Mouse (Mus musculus) G1E (cell line): Measurements from ENCODE around the gene Fstl1. TPM values are rescaled to one million over a fixed set of nuclear protein-coding genes. Genes with fewer than 3 reads are reported as not detected.

Experiments
- ATAC-seq: 2 replicates; pipeline ENCODE4 v1.8.0; 2016; ENCODE audit warnings: mild to moderate bottlenecking; ENCODE audit not compliant: insufficient number of reproducible peaks, poor library complexity, low FRiP score, severe bottlenecking; ENCODE audit errors: extremely low read depth
- DNase-seq: peaks from one replicate; pipeline ENCODE4 v3.0.0; 2012; ENCODE audit warnings: low spot score
- H3K27me3 ChIP-seq: 2 replicates; pipeline ENCODE4 v1.6.1; 2012; ENCODE audit warnings: mild to moderate bottlenecking, low read length, inconsistent platforms; ENCODE audit not compliant: insufficient read depth
- H3K36me3 ChIP-seq: replicated peaks from 2 replicates; pipeline ENCODE3; 2012; ENCODE audit warnings: mild to moderate bottlenecking, inconsistent platforms
- H3K4me1 ChIP-seq: 2 replicates; pipeline ENCODE4 v1.6.1; 2012; ENCODE audit warnings: low read depth, low read length, inconsistent platforms, mixed read lengths; ENCODE audit not compliant: insufficient read depth
- H3K4me3 ChIP-seq: 2 replicates; pipeline ENCODE4 v1.5.1; 2012; ENCODE audit warnings: low read depth, mild to moderate bottlenecking, inconsistent platforms, low read length, moderate library complexity, mixed read lengths
- H3K9me3 ChIP-seq: replicated peaks from 2 replicates; pipeline ENCODE4 v1.6.1; 2012; ENCODE audit warnings: inconsistent platforms
- CTCF ChIP-seq: IDR thresholded peaks from 2 replicates; pipeline ENCODE4 v1.5.1; 2012; ENCODE audit warnings: low read depth, low read length, inconsistent platforms, mixed read lengths
- GATA1 ChIP-seq: IDR thresholded peaks from 2 replicates; pipeline ENCODE4 v1.6.1; 2012; ENCODE audit warnings: borderline replicate concordance, low read length, inconsistent platforms, mixed read lengths
- GATA2 ChIP-seq: IDR thresholded peaks from 2 replicates; pipeline ENCODE4 v1.6.1; 2012; ENCODE audit warnings: low read depth, low read length, inconsistent platforms, borderline replicate concordance
- POLR2AphosphoS5 ChIP-seq: IDR thresholded peaks from 2 replicates; pipeline ENCODE4 v1.6.1; 2012; ENCODE audit warnings: low read depth, low read length, inconsistent platforms; ENCODE audit not compliant: insufficient replicate concordance
- TAL1 ChIP-seq: conservative IDR thresholded peaks from 2 replicates; pipeline ENCODE4 v1.6.1; 2012; ENCODE audit warnings: low read depth, low read length, inconsistent platforms, mixed read lengths
- polyA plus RNA-seq: library from polyadenylated mRNA; stranded (reverse); fragments of >175 nt; gene quantifications from 2 replicates; pipeline ENCODE4 v1.2.3, GENCODE M21; 2012
- total RNA-seq, 2 experiments: library from RNA; stranded (forward) in 1 of 2; stranded (reverse) in 1 of 2; fragments of 200-1000 nt in 1 of 2; fragments of >200 nt in 1 of 2; fragmentation: Nextera tagmentation in 1 of 2; gene quantifications; 2 replicates each; pipeline ENCODE4 v1.2.3; 2014 to 2017

Fstl1 gene
- total and polyA plus RNA-seq, 3 experiments: 0.67 to 7.4 (median 4.8) TPM

DNA sequence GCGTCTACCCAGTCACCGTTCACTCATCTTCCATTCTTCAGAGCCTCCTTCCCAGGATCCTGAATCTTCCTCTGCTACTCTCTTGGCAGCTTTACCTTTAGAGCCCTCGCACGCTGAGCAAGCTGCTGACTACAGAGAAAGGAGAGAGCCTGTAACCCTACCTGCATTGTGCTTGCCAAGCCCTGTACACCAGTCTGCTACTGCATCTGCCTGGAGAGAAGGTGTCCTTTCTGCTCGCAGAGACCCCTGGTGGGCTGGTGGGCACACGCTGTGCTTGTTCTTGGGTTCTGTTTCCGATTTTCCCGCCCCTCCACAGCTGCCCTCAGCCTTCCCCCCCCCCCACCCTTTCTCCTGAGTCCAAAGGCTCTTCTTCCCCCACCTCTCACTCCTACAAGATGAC lies 30.6 kb downstream of the Fstl1 start:
- no peak for TF ChIP-seq GATA1
- TF ChIP-seq TAL1: no peak
- TF ChIP-seq CTCF: no peak
- TF ChIP-seq POLR2AphosphoS5: no peak
- no peak for TF ChIP-seq GATA2
- Histone ChIP-seq H3K4me1 (peaks cover 28% of the 10 kb centered on the region), H3K36me3 (peaks cover 10% of the 10 kb centered on the region), H3K9me3 (no peaks in the 10 kb centered on the region), H3K27me3 (peaks cover 12% of the 10 kb centered on the region; the same call in 1 of the 2 replicates), H3K4me3 (no peak overlapping the region)
- ATAC-seq (no peak), DNase-seq (no peak)

DNA sequence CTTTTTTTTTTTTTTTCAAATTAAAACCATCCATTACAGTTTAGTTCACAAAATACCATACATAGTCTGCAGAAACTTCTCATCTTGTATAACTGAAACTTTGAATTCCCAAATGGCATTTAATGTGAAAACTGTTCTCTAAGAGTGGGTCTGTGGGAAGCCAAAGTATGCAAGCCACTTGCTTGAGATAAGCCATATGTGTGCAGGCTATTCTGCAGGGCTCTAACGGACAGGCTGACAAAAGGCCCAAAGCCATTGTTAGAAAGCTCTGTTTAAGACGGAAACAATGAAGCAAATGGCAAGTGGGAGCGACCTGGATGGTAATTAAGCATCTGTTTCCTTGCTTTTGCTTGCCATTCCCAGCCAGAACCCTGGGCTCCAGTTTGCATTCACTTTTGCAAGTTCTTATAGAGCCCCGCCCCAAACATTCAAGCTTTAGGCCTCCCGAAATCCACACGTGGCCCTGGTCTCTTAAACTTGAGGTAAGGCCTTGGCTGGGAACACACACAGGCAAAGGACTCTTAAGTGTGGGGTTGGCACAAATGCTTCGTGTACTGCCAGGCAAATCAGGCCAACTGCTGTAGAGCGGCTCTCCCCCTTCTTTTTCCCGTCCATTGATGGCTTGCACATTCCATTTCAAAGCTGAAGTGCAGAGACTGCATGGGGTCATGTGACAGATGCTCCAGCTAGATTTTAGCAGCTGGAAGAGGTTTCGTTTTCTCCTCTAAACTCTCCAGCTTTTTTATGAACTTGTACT lies 32.4 kb downstream of the Fstl1 start:
- peaks cover 11% of the 10 kb centered on the region; the same call in 1 of the 2 replicates for H3K27me3 ChIP-seq
- H3K4me1 ChIP-seq: peaks cover 42% of the 10 kb centered on the region
- peaks cover 7% of the 10 kb centered on the region for H3K36me3 ChIP-seq
- H3K4me3 ChIP-seq: no peak overlapping the region
- ATAC-seq (no peak), DNase-seq (no peak)
- H3K9me3 ChIP-seq: no peaks in the 10 kb centered on the region
- TF ChIP-seq CTCF: no peak
- TF ChIP-seq TAL1: no peak
- no peak for TF ChIP-seq GATA2
- no peak for TF ChIP-seq GATA1
- no peak for TF ChIP-seq POLR2AphosphoS5

DNA sequence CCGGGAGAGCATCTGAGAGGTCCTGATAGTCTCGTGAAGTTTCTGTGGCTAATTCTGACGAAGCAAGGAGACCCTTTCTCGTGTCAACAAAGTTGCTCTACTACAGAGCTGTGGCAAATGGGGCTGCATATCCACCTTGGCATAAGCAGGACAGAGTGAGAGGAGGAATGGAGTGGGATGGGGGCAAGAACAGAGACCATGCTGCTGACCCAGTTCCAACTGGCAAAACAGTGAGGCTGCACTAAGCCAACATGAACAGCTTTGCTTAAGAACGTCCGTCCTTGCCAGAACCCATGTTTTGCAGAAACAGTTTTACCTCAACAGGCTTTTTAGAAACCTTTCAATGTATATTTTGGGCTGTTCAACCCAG lies 32.9 kb downstream of the Fstl1 start:
- ATAC-seq: no peak
- H3K27me3 ChIP-seq: peaks cover 9% of the 10 kb centered on the region; the same call in 1 of the 2 replicates
- TF ChIP-seq GATA2: no peak
- no peak for TF ChIP-seq CTCF
- TF ChIP-seq GATA1: no peak
- no peak for TF ChIP-seq POLR2AphosphoS5
- TF ChIP-seq TAL1: no peak

DNA sequence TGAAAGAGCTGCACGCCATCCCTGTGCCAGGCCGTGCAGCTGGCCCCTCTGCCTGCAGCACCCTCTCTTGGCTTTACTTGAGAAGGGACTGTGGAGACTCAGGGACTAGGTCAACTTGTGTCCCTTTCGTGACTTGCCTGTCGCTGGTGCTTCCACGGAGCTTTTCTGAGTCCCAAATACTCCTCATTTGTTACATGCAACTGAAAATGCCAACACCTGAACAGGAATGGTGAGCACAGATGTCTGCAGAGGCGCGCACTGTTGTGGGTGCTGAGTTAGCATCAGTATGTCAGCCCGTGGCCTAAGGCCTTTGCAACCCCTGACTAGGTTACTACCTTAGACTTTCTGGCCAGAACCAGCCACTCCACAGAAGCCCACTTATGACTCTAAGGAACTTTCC lies 35.2 kb downstream of the Fstl1 start:
- Histone ChIP-seq H3K4me1 (peaks cover 50% of the 10 kb centered on the region), H3K36me3 (peaks cover 9% of the 10 kb centered on the region), H3K9me3 (no peaks in the 10 kb centered on the region), H3K4me3 (no peak overlapping the region), H3K27me3 (peaks cover 7% of the 10 kb centered on the region; the same call in 1 of the 2 replicates)
- ATAC-seq: no peak
- no peak for DNase-seq
- TF ChIP-seq POLR2AphosphoS5 (no peak), GATA1 (no peak), CTCF (no peak), TAL1 (no peak), GATA2 (no peak)

More for the DNA sequence above, 32.9 kb downstream of the Fstl1 start:
- Histone ChIP-seq H3K36me3 (peaks cover 5% of the 10 kb centered on the region), H3K9me3 (no peaks in the 10 kb centered on the region), H3K4me1 (peaks cover 44% of the 10 kb centered on the region), H3K4me3 (no peak overlapping the region)
- no peak for DNase-seq

DNA sequence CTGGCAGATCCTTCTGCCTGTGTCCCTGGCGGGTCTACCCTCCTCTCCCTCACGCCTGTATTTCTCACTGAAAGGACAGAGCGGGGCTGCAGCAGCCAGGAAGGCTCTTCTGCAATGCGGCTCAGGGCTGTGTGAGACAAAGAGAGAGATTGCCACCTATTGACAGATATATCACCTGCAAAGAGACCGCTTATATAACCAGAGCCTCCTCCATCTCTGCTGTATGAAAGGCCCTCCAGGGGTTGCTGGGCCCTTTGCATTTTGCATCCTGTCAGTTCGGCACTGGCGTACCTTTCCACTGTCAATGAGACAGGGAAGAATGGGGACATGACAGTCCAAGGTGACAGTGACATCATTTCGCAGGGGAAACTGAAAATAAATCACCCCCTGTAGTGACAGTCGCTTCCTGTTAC lies 35.8 kb downstream of the Fstl1 start:
- ATAC-seq (no peak), DNase-seq (peak; percentile 26)
- Histone ChIP-seq H3K36me3 (peaks cover 6% of the 10 kb centered on the region), H3K4me3 (no peak overlapping the region), H3K27me3 (peaks cover 3% of the 10 kb centered on the region; the same call in 1 of the 2 replicates), H3K9me3 (no peaks in the 10 kb centered on the region), H3K4me1 (peaks cover 46% of the 10 kb centered on the region)
- no peak for TF ChIP-seq TAL1
- TF ChIP-seq GATA1: no peak
- TF ChIP-seq GATA2: no peak

DNA sequence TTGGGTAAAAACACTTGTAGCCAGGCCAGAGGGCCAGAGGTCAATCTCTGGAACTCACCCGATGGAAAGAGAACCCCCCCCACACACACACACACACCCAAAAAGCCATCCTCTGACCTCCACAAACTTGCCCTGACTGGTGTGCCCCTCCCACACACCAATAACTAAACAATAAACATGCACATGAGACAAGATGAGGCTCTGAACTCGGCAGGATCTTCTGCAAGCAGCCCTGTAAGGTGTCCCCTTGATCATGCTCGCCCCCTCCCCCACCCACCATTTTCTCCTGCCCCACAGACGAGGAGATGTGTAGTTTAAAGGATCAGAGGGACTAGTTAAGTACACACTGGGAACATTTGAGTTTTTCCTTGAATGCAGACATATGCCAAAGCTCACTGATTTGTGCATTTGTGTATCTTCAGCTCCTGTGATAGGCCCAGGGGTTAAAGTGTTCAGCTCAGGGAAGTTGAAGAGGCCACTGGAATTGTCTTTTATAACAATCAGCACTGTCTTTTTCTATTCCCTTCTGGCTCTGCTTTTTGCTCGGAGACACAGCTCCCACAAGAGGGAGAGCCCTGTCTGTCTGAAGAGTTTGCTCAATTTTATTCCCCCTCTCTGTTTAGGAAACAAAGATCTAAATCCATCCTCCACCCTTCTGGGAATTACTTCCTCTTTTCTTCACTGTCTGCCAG lies 37.2 kb downstream of the Fstl1 start:
- peaks cover 38% of the 10 kb centered on the region for H3K4me1 ChIP-seq
- H3K27me3 ChIP-seq: peaks cover 5% of the 10 kb centered on the region
- H3K9me3 ChIP-seq: no peaks in the 10 kb centered on the region
- H3K4me3 ChIP-seq: no peak overlapping the region; the same call in 1 of the 2 replicates
- no peak for DNase-seq
- TF ChIP-seq GATA1 (no peak), POLR2AphosphoS5 (no peak), CTCF (no peak), TAL1 (no peak), GATA2 (no peak)
- ATAC-seq: 0 out of 2 replicates have a peak, but pooled peaks have one; percentile 9
- H3K36me3 ChIP-seq: peaks cover 10% of the 10 kb centered on the region
